Mouse (Mus musculus) forebrain, embryonic 12.5 days (tissue): ENCODE results near the gene Derl2. TPM values are rescaled to one million over a fixed set of nuclear protein-coding genes. Genes with fewer than 3 reads are reported as not detected.

Experiments
- ATAC-seq: fragments of 200-750 bp; cut with Nextera tagmentation; 2 replicates; pipeline ENCODE4 v1.8.0; 2017; ENCODE audit warnings: moderate TSS enrichment; ENCODE audit not compliant: low FRiP score
- H3K27ac ChIP-seq: fragments of 300-500 bp; sonication (generic); 2 replicates; pipeline ENCODE4 v1.5.1; 2016; ENCODE audit warnings: mild to moderate bottlenecking
- H3K27me3 ChIP-seq: fragments of 300-500 bp; sonication (generic); 2 replicates; pipeline ENCODE4 v1.6.1; 2016; ENCODE audit warnings: mild to moderate bottlenecking
- H3K36me3 ChIP-seq: fragments of 300-500 bp; sonication (generic); replicated peaks from 2 replicates; pipeline ENCODE4 v1.6.1; 2016; ENCODE audit warnings: mild to moderate bottlenecking
- H3K4me1 ChIP-seq: fragments of 300-500 bp; sonication (generic); 2 replicates; pipeline ENCODE4 v1.6.1; 2016
- H3K4me2 ChIP-seq: fragments of 300-500 bp; sonication (generic); 2 replicates; pipeline ENCODE4 v1.6.1; 2016; ENCODE audit warnings: mild to moderate bottlenecking, moderate library complexity
- H3K4me3 ChIP-seq: fragments of 300-500 bp; sonication (generic); replicated peaks from 2 replicates; pipeline ENCODE4 v1.5.1; 2016; ENCODE audit warnings: mild to moderate bottlenecking
- H3K9ac ChIP-seq: fragments of 300-500 bp; sonication (generic); 2 replicates; pipeline ENCODE4 v1.6.1; 2016; ENCODE audit warnings: mild to moderate bottlenecking
- H3K9me3 ChIP-seq: fragments of 300-500 bp; sonication (generic); 2 replicates; pipeline ENCODE4 v1.6.1; 2016
- WGBS: fragments of 180-500 bp; shearing (Covaris S2); methylation state at CpG from one replicate; pipeline ENCODE4 v1.1.7; 2016; 5-methylcytosine and 5-hydroxymethylcytosine counted together
- polyA plus RNA-seq: library from polyadenylated mRNA; unstranded; fragments of >200 nt; fragmentation: Nextera tagmentation; extraction: Ambion mirVana; gene quantifications from 2 replicates; pipeline ENCODE4 v1.2.1, GENCODE M21; 2016

Gene Derl2
- 43.5 and 46.2 TPM in 2 replicates for polyA plus RNA-seq

GRCm38 (mm10) chr11:71019201-71020068 lies at the start of gene Derl2, which contains the start of gene Mis12:
TSS of gene Derl2 (minus strand) at chr11:71019841.
TSS of gene Mis12 (plus strand) at chr11:71019611.
- H3K4me2 ChIP-seq = peak within 1 kb of the TSS; percentile 75
- H3K36me3 ChIP-seq = peaks cover 23% of the 10 kb centered on the region
- H3K9me3 ChIP-seq = no peaks in the 10 kb centered on the region
- peak within 1 kb of the TSS; percentile 90 for H3K9ac ChIP-seq
- peak within 1 kb of the TSS; percentile 85 for H3K4me3 ChIP-seq
- peaks cover 34% of the 10 kb centered on the region for H3K4me1 ChIP-seq
- H3K27me3 ChIP-seq = no peaks in the 10 kb centered on the region
- peak; percentile 100 for ATAC-seq
- WGBS = under 1% methylated on average over 70 of the region's 71 CpGs
- peak within 1 kb of the TSS; percentile 91 for H3K27ac ChIP-seq

- WGBS = 0% methylated on average over 1 of the region's 1 CpGs
- Histone ChIP-seq H3K4me1 (no peaks in the 10 kb centered on the region), H3K9ac (no peak overlapping the region), H3K36me3 (no peaks in the 10 kb centered on the region), H3K27me3 (peaks cover 7% of the 10 kb centered on the region; the same call in 1 of the 2 replicates), H3K4me2 (no peak overlapping the region), H3K9me3 (no peaks in the 10 kb centered on the region), H3K4me3 (no peak overlapping the region), H3K27ac (no peak overlapping the region)
- ATAC-seq = no peak
Observed at GRCm38 (mm10) chr11:71052554-71052953, 32.9 kb upstream of the Derl2 start.

GRCm38 (mm10) chr11:71039526-71040298 lies 20.1 kb upstream of the Derl2 start:
- no peaks in the 10 kb centered on the region; the same call in 1 of the 2 replicates for H3K4me1 ChIP-seq
- no peaks in the 10 kb centered on the region for H3K27me3 ChIP-seq
- no peak for ATAC-seq
- WGBS = 96% methylated on average over 5 of the region's 5 CpGs
- H3K4me3 ChIP-seq = no peak overlapping the region
- no peaks in the 10 kb centered on the region for H3K36me3 ChIP-seq
- no peak overlapping the region for H3K4me2 ChIP-seq
- H3K27ac ChIP-seq = no peak overlapping the region
- no peak overlapping the region for H3K9ac ChIP-seq
- no peaks in the 10 kb centered on the region for H3K9me3 ChIP-seq

GRCm38 (mm10) chr11:71033163-71033761 lies 13.6 kb upstream of the Derl2 start, which contains the start of gene 6330403K07Rik:
TSS of gene 6330403K07Rik (minus strand) at chr11:71033513.
- Histone ChIP-seq H3K4me2 (peak within 1 kb of the TSS; percentile 74), H3K4me1 (peaks cover 30% of the 10 kb centered on the region), H3K9me3 (no peaks in the 10 kb centered on the region), H3K27me3 (no peaks in the 10 kb centered on the region), H3K9ac (peak within 1 kb of the TSS; percentile 85), H3K27ac (peak within 1 kb of the TSS; percentile 96), H3K4me3 (peak within 1 kb of the TSS; percentile 66), H3K36me3 (peaks cover 4% of the 10 kb centered on the region; the same call in 1 of the 2 replicates)
- ATAC-seq = peak; percentile 95
- WGBS = under 1% methylated on average over 29 of the region's 31 CpGs

GRCm38 (mm10) chr11:71032491-71033162 lies 13.0 kb upstream of the Derl2 start:
- peak overlapping the region; percentile 66 for H3K4me3 ChIP-seq
- H3K36me3 ChIP-seq = peaks cover 9% of the 10 kb centered on the region
- peak overlapping the region; percentile 85 for H3K9ac ChIP-seq
- no peaks in the 10 kb centered on the region for H3K9me3 ChIP-seq
- peak overlapping the region; percentile 74 for H3K4me2 ChIP-seq
- H3K27ac ChIP-seq = peak overlapping the region; percentile 96
- ATAC-seq = peak; percentile 39
- 3% methylated on average over 26 of the region's 26 CpGs for WGBS
- H3K27me3 ChIP-seq = no peaks in the 10 kb centered on the region
- H3K4me1 ChIP-seq = peaks cover 30% of the 10 kb centered on the region

- Histone ChIP-seq H3K36me3 (peaks cover 14% of the 10 kb centered on the region), H3K27ac (peak overlapping the region; percentile 96), H3K9ac (peak overlapping the region; percentile 85), H3K9me3 (no peaks in the 10 kb centered on the region), H3K4me3 (peak overlapping the region; percentile 66), H3K4me1 (peaks cover 30% of the 10 kb centered on the region), H3K4me2 (peak overlapping the region; percentile 74), H3K27me3 (no peaks in the 10 kb centered on the region)
- 61% methylated on average over 7 of the region's 7 CpGs for WGBS
- no peak for ATAC-seq
Observed at GRCm38 (mm10) chr11:71032070-71032469, 12.4 kb upstream of the Derl2 start.

- Histone ChIP-seq H3K36me3 (peaks cover 39% of the 10 kb centered on the region), H3K4me1 (peaks cover 30% of the 10 kb centered on the region), H3K9me3 (no peaks in the 10 kb centered on the region), H3K4me3 (no peak overlapping the region), H3K9ac (no peak overlapping the region), H3K27me3 (no peaks in the 10 kb centered on the region), H3K4me2 (no peak overlapping the region), H3K27ac (no peak overlapping the region)
- 69% methylated on average over 3 of the region's 3 CpGs for whole genome bisulfite sequencing
- ATAC-seq = no peak
Observed at GRCm38 (mm10) chr11:71029403-71030118, 9.9 kb upstream of the Derl2 start.

GRCm38 (mm10) chr11:71028280-71028679 lies 8.6 kb upstream of the Derl2 start:
- WGBS = 84% methylated on average over 3 of the region's 3 CpGs

GRCm38 (mm10) chr11:71018416-71019200 lies 1.0 kb downstream of the Derl2 start:
- 5% methylated on average over 28 of the region's 28 CpGs for WGBS
- H3K36me3 ChIP-seq = peaks cover 21% of the 10 kb centered on the region
- peak; percentile 37; the same call in 1 of the 2 replicates for ATAC-seq
- H3K9me3 ChIP-seq = no peaks in the 10 kb centered on the region
- H3K27ac ChIP-seq = peak overlapping the region; percentile 84
- peak overlapping the region; percentile 90 for H3K9ac ChIP-seq
- H3K4me3 ChIP-seq = peak overlapping the region; percentile 85
- H3K4me2 ChIP-seq = peak overlapping the region; percentile 71
- no peaks in the 10 kb centered on the region for H3K27me3 ChIP-seq
- H3K4me1 ChIP-seq = peaks cover 34% of the 10 kb centered on the region

More at GRCm38 (mm10) chr11:71028280-71028679, 8.6 kb upstream of the Derl2 start:
- H3K27me3 ChIP-seq = no peaks in the 10 kb centered on the region
- peaks cover 49% of the 10 kb centered on the region for H3K36me3 ChIP-seq
- H3K4me1 ChIP-seq = peaks cover 20% of the 10 kb centered on the region
- H3K4me3 ChIP-seq = no peak overlapping the region
- H3K9ac ChIP-seq = no peak overlapping the region
- no peaks in the 10 kb centered on the region for H3K9me3 ChIP-seq
- no peak overlapping the region for H3K4me2 ChIP-seq
- H3K27ac ChIP-seq = no peak overlapping the region
- ATAC-seq = no peak

GRCm38 (mm10) chr11:71017051-71017450 lies 2.6 kb downstream of the Derl2 start:
- Histone ChIP-seq H3K9ac (no peak overlapping the region), H3K36me3 (peaks cover 25% of the 10 kb centered on the region), H3K27me3 (no peaks in the 10 kb centered on the region), H3K9me3 (no peaks in the 10 kb centered on the region), H3K4me1 (peaks cover 34% of the 10 kb centered on the region), H3K27ac (no peak overlapping the region), H3K4me3 (no peak overlapping the region; the same call in 1 of the 2 replicates), H3K4me2 (peak overlapping the region; percentile 6; the same call in 1 of the 2 replicates)
- WGBS = 86% methylated on average over 1 of the region's 1 CpGs
- ATAC-seq = no peak
